Mouse (Mus musculus): ENCODE results near the gene Sema6b. TPM values are rescaled to one million over a fixed set of nuclear protein-coding genes. Genes with fewer than 3 reads are reported as not detected.
"Not testable (repeated sequence)": the region's sequence is repeated elsewhere in the genome, so short reads cannot be mapped to it uniquely, and the experiment has no call there.

Sema6b gene
- polyA plus RNA-seq, 1 experiment from 2014 or later, result 1.3 TPM

DNA sequence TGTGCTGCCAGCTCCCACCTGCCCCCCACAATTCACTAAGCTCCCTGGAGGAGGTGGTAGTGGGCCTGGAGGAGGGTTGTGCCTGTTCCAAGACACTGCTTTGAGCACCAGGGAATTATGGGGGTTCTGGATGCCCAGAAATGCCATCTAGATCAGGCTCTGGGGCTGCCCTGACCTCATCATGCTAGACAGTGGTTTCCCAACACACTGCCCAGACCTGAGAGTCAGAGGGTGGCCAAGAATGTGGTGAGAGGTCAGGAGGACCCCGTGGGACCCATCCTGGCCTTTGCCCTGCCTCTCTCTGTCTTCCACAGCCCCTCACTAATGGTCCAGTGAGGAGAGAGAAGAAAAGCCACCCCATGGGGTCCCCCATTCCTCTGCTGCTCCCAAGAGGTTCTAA lies 29.1 kb downstream of the Sema6b start:
- ATAC-seq (ENCODE audit: insufficient read depth, low FRiP score, low read depth), result no peak
- Histone ChIP-seq H3K36me3 (no peaks in the 10 kb centered on the region; the same call in 1 of the 2 replicates), H3K9ac (no peak overlapping the region), H3K27ac (no peak overlapping the region), H3K4me2 (no peak overlapping the region), H3K27me3 (replicated peaks) (no peaks in the 10 kb centered on the region), H3K4me1 (no peaks in the 10 kb centered on the region), H3K9me3 (no peaks in the 10 kb centered on the region), H3K4me3 (replicated peaks) (no peak overlapping the region)
- WGBS, result 50% methylated on average over 1 of the region's 1 CpGs

DNA sequence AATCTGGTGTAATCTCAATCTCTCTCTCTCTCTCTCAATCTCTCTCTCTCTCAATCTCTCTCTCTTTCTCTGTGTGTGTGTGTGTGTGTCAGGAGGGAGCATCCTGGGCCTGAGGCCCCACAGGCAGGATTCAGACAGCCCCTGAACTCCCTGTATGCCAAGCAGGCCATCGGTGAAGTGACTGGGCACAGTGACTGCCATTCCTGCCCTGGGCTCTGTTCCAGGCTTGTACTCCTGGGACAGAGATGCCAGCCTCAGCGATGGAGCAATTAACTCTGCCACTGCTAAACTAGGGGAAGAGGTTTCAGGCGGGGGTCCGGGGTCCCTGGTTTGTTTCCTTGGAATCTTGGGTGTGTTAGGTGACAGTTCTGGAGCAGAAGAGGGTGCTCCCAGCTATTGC lies 29.6 kb downstream of the Sema6b start:
- Histone ChIP-seq H3K4me3 (replicated peaks) (no peak overlapping the region), H3K9ac (no peak overlapping the region), H3K4me1 (no peaks in the 10 kb centered on the region), H3K27ac (no peak overlapping the region), H3K36me3 (no peaks in the 10 kb centered on the region; the same call in 1 of the 2 replicates), H3K4me2 (no peak overlapping the region), H3K9me3 (no peaks in the 10 kb centered on the region), H3K27me3 (replicated peaks) (no peaks in the 10 kb centered on the region)
- no peak for ATAC-seq (ENCODE audit: insufficient read depth, low FRiP score, low read depth)
- WGBS, result 77% methylated on average over 4 of the region's 4 CpGs

DNA sequence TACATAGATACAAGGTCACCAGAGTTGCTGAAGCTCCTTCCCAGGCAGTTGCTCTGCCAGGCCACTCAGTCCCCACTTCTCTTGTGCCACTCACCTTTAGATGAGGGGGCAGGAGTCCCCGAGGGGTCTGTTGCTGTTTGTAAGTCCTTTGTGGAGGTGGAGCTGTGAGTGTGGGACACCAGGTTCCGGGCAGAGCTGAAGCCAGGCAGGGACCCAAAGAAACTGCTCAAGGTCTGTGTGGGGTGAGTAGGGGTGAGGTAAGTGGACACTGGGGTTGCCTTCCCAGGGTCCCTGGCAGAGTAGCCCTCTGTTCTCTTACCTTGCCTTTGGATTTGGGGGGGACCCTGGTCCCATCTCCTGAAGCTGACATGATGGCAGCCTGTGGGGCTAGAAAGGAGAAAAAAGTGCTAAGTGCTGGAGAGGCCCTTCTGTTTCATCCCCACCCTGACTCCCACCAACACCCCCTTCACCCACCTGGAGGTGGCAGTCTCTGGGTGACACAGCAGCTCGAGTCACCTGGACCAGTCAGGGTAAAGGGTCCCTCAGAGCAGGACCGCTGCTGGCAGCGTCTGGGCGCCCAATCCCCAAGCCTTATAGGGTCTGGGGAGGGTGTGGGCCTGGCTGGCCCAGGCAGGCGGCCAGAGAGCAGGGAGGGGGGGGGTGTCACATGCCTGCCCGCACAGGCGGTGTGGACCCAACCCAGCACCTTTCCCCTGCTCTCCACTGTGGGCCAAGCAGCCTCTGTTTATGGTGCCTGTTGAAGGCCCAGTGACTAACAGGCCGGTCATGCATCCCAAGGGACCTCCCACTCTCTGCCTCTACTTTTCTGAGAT lies 30.7 kb downstream of the Sema6b start, which contains the start of gene Plin4:
Gene Plin4, minus strand, starts transcription at position 585 of the 833 bp plus-strand sequence.
- Histone ChIP-seq H3K4me3 (replicated peaks) (no peak within 1 kb of the TSS), H3K9ac (no peak within 1 kb of the TSS), H3K27ac (no peak within 1 kb of the TSS), H3K4me1 (no peaks in the 10 kb centered on the region), H3K9me3 (no peaks in the 10 kb centered on the region), H3K27me3 (replicated peaks) (no peaks in the 10 kb centered on the region), H3K4me2 (no peak within 1 kb of the TSS), H3K36me3 (no peaks in the 10 kb centered on the region; the same call in 1 of the 2 replicates)
- ATAC-seq (ENCODE audit: insufficient read depth, low FRiP score, low read depth), result no peak
- 60% methylated on average over 10 of the region's 10 CpGs for WGBS

DNA sequence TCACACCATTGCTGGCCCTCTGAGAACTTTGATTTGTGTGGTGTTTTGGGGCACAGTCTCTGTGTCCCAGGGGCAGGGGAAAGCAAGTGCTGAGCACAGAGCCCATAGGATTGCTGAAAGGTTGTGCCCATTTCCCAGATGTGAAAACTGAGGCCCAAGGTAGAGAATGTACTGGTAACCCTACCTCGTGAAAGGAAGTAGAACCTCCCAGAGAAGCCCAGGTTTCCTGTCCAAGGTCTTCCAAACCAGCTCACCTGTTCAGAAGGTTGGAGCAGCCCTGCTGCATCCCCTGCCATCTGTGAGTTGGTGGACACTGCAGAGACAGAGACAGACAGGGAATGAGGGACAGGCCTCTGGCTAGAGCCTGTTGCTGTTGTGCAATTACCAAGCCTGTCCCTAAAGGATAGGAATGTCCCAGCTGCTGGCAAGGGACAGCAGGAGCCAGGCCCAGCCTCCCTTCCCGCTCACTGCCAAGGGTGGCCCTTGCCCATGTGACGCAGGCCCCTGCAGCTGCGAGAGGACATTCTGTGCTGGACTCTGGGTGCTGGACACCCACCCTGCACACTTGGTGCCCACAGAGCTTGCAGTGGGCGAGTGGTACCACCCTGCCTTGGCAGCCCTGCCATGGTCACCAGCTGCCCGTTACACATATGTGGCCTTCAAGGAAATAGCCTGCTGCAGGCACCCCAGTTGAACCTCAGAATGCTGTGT lies 31.7 kb downstream of the Sema6b start:
- Histone ChIP-seq H3K4me1 (no peaks in the 10 kb centered on the region), H3K4me2 (no peak overlapping the region), H3K9me3 (no peaks in the 10 kb centered on the region), H3K27me3 (replicated peaks) (no peaks in the 10 kb centered on the region), H3K36me3 (peaks cover 4% of the 10 kb centered on the region; the same call in 1 of the 2 replicates), H3K9ac (no peak overlapping the region), H3K4me3 (replicated peaks) (no peak overlapping the region), H3K27ac (no peak overlapping the region)
- WGBS, result 78% methylated on average over 6 of the region's 6 CpGs
- no peak for ATAC-seq (ENCODE audit: insufficient read depth, low FRiP score, low read depth)

DNA sequence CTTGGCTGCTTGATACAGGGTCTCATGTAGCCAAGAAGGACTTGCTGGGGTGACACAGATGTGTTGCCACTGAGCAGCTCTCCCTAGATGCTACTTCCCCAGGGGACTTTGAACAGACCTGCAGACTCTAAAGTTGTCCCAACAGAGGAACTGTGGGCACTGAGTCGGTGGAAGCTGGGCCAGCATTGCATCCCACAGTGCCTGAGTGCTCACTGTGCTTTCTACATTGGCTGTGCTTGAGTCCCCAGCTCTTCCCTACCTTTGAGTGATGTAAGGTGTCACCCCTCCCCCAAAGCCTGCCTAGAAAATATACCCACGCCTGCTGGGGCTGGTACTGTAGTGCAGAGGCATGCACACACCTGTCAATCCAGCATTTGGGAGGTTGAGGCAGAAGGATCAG lies 32.4 kb downstream of the Sema6b start:
- Histone ChIP-seq H3K4me3 (replicated peaks) (no peak overlapping the region), H3K27me3 (replicated peaks) (no peaks in the 10 kb centered on the region), H3K4me1 (no peaks in the 10 kb centered on the region), H3K9ac (no peak overlapping the region), H3K36me3 (peaks cover 11% of the 10 kb centered on the region), H3K9me3 (no peaks in the 10 kb centered on the region), H3K4me2 (no peak overlapping the region), H3K27ac (no peak overlapping the region)
- ATAC-seq (ENCODE audit: insufficient read depth, low FRiP score, low read depth), result no peak
- 68% methylated on average over 2 of the region's 2 CpGs for WGBS

DNA sequence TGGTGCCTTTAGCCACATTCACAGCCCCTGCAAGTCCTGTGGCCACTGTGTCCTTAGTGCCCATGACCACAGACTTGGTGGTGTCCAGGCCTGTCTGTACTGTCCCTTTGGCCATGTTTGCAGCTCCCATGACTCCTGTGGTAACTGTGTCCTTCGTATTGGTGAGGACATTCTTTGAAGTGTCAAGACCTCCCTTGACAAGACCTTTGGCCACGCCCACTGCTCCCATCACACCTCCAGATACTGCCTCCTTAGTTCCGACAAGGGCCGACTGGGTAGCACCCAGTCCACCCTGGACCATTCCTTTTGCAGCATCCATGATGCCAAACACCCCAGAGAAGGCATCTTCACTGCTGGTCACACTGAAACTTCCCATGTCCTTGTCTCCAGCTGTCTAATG lies 33.2 kb downstream of the Sema6b start:
- WGBS, result 69% methylated on average over 4 of the region's 4 CpGs

DNA sequence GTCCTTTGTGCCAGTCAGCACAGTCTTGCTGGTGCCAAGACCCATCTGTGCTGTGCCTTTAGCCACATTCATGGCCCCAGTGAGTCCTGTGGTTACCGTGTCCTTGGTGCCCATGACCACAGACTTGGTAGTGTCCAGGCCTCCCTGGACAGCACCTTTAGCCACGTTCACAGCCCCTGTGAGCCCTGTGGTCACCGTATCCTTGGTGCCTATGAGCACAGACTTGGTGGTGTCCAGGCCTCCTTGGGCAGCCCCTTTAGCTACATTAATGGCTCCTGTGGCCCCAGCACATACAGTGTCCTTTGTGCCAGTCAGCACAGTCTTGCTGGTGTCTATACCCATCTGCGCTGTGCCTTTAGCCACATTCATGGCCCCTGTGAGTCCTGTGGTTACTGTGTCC lies 33.7 kb downstream of the Sema6b start:
- H3K27me3 ChIP-seq (replicated peaks); H3K4me3 ChIP-seq (replicated peaks); H3K9ac ChIP-seq; H3K4me2 ChIP-seq; H3K27ac ChIP-seq; H3K9me3 ChIP-seq; ATAC-seq (ENCODE audit: insufficient read depth, low FRiP score, low read depth); H3K4me1 ChIP-seq: not testable (repeated sequence)
- peaks cover 21% of the 10 kb centered on the region for H3K36me3 ChIP-seq
- WGBS, result 91% methylated on average over 4 of the region's 4 CpGs

More for the DNA sequence above, 33.2 kb downstream of the Sema6b start:
- Histone ChIP-seq H3K4me1 (no peaks in the 10 kb centered on the region), H3K9ac (no peak overlapping the region), H3K27me3 (replicated peaks) (no peaks in the 10 kb centered on the region), H3K27ac (no peak overlapping the region), H3K9me3 (no peaks in the 10 kb centered on the region), H3K4me2 (no peak overlapping the region), H3K36me3 (peaks cover 17% of the 10 kb centered on the region), H3K4me3 (replicated peaks) (no peak overlapping the region)
- no peak for ATAC-seq (ENCODE audit: insufficient read depth, low FRiP score, low read depth)

DNA sequence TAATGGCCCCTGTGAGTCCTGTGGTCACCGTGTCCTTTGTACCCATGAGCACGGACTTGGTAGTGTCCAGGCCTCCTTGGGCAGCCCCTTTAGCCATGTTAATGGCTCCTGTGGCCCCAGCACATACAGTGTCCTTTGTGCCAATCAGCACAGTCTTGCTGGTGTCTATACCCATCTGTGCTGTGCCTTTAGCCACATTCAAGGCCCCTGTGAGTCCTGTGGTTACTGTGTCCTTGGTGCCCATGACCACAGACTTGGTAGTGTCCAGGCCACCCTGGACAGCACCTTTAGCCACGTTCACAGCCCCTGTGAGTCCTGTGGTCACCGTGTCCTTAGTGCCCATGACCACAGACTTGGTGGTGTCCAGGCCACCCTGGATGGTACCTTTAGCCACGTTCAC lies 35.3 kb downstream of the Sema6b start:
- H3K27me3 ChIP-seq (replicated peaks); H3K4me3 ChIP-seq (replicated peaks); H3K27ac ChIP-seq; H3K9ac ChIP-seq; H3K4me2 ChIP-seq; ATAC-seq (ENCODE audit: insufficient read depth, low FRiP score, low read depth); H3K4me1 ChIP-seq; H3K9me3 ChIP-seq: not testable (repeated sequence)
- WGBS, result 98% methylated on average over 4 of the region's 5 CpGs
- H3K36me3 ChIP-seq, result peaks cover 37% of the 10 kb centered on the region

DNA sequence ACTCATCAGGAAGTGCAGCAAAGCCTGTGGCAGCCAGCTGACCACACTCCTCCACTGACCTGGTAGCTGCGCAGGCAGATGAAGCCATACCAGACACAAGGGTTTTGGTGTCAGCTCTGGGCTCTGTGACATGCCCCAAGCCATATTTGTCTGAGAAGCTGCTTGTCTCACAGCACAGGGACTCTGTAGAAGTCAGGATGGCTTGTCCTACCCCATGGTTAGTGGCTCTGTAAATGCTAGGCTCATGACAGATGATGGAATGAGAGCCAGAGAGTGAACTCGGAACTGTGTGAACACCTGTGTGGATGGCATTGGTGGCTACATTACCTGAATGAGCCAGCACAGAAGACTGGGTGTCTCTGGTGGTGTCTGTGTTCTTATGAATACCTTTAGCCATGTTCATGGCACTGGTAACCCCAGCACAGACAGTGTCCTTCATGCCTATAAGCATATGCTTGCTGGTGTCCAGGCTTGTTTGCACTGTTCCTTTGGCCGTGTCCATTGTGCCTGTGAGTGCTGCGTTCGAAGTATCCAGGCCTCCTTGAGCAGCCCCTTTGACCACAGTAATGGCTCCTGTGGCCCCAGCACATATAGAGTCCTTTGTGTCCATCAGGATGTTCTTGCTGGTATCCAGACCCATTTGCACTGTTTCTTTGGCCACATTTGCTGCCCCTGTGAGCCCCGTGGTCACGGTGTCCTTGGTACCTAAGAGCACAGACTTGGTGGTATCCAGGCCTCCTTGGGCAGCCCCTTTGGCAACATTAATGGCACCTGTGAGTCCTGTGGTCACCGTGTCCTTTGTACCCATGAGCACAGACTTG lies 36.5 kb downstream of the Sema6b start:
- Histone ChIP-seq H3K27ac (no peak overlapping the region), H3K4me1 (no peaks in the 10 kb centered on the region), H3K36me3 (peaks cover 44% of the 10 kb centered on the region), H3K4me2 (no peak overlapping the region), H3K27me3 (replicated peaks) (no peaks in the 10 kb centered on the region), H3K9me3 (no peaks in the 10 kb centered on the region), H3K4me3 (replicated peaks) (no peak overlapping the region), H3K9ac (no peak overlapping the region)
- WGBS, result 92% methylated on average over 8 of the region's 8 CpGs
- ATAC-seq (ENCODE audit: insufficient read depth, low FRiP score, low read depth), result no peak

DNA sequence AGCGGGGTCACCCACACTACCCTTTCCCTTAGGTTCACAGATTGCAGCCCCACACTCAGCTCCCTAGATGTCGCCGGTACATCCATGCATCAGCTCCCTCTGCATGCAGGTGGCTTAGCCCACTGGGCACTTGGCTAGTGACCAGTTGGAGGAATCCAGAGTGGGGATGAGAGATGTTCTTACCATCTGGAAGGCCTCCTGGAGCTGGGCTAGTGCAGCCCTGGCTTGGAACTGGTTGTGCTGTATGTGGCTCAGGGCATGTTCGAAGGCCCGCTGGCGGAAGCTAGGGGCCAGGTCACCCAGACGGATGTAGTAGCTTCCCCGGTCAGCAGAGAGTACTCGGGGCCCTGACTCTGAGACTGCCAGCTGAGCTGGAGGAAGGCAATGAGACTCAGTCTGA lies 37.2 kb downstream of the Sema6b start:
- no peak for ATAC-seq (ENCODE audit: insufficient read depth, low FRiP score, low read depth)

DNA sequence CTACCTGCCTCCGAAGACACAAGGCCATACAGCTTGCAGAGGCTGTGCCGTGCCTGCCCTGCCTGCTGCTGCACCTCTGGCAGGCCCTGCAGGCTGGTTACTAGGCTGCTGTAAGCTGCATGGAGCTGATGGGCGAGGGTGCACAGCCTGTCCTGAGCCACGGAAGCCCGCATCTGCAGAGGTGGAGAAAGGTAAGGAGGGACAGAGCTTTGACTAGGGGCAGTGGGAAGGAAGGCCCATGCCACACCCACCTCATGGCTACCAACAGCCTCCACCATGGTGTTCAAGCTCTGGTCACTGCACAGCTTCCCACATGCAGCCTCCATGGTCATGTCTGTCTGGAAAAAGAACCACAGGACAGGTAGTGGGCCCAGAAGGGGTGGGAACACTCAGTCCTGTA lies 38.0 kb downstream of the Sema6b start:
- Histone ChIP-seq H3K27me3 (replicated peaks) (no peaks in the 10 kb centered on the region), H3K4me2 (no peak overlapping the region), H3K9ac (no peak overlapping the region), H3K36me3 (peaks cover 59% of the 10 kb centered on the region), H3K4me3 (replicated peaks) (no peak overlapping the region), H3K4me1 (no peaks in the 10 kb centered on the region), H3K9me3 (no peaks in the 10 kb centered on the region), H3K27ac (no peak overlapping the region)
- WGBS, result 89% methylated on average over 5 of the region's 5 CpGs
- ATAC-seq (ENCODE audit: insufficient read depth, low FRiP score, low read depth), result no peak

More for the DNA sequence above, 37.2 kb downstream of the Sema6b start:
- H3K9me3 ChIP-seq, result no peaks in the 10 kb centered on the region
- H3K4me1 ChIP-seq, result no peaks in the 10 kb centered on the region
- H3K4me3 ChIP-seq (replicated peaks), result no peak overlapping the region
- no peak overlapping the region for H3K4me2 ChIP-seq
- H3K27ac ChIP-seq, result no peak overlapping the region
- no peaks in the 10 kb centered on the region for H3K27me3 ChIP-seq (replicated peaks)
- H3K36me3 ChIP-seq, result peaks cover 51% of the 10 kb centered on the region
- no peak overlapping the region for H3K9ac ChIP-seq
- 93% methylated on average over 9 of the region's 9 CpGs for whole genome bisulfite sequencing
